Mouse (Mus musculus) megakaryocyte, embryonic 14.5 days (primary cell): ENCODE results near the gene Slc31a1. TPM values are rescaled to one million over a fixed set of nuclear protein-coding genes. Genes with fewer than 3 reads are reported as not detected.
A peak's percentile ranks its signal among the peaks of the same experiment; 100 is the strongest.

Experiments
- H3K27me3 ChIP-seq: replicated peaks from 2 replicates; pipeline ENCODE3; 2012; ENCODE audit warnings: inconsistent platforms
- H3K36me3 ChIP-seq: replicated peaks from 2 replicates; pipeline ENCODE3; 2012; ENCODE audit warnings: low read length, inconsistent platforms, mixed read lengths
- H3K4me1 ChIP-seq: 2 replicates; pipeline ENCODE4 v1.6.1; 2012; ENCODE audit warnings: inconsistent platforms
- H3K4me3 ChIP-seq: replicated peaks from 2 replicates; pipeline ENCODE3; 2012; ENCODE audit warnings: moderate library complexity, mild to moderate bottlenecking, inconsistent platforms
- H3K9me3 ChIP-seq: 2 replicates; pipeline ENCODE4 v1.6.1; 2012; ENCODE audit warnings: inconsistent platforms
- FLI1 ChIP-seq: IDR thresholded peaks from 2 replicates; pipeline ENCODE4 v1.6.1; 2012; ENCODE audit warnings: low read length, inconsistent platforms, mixed read lengths
- GATA1 ChIP-seq: IDR thresholded peaks from 3 replicates; pipeline ENCODE4 v1.6.1; 2012; ENCODE audit warnings: mixed read lengths, low read length, inconsistent platforms, borderline replicate concordance
- polyA plus RNA-seq: library from polyadenylated mRNA; stranded (reverse); fragments of >175 nt; gene quantifications from 2 replicates; pipeline ENCODE4 v1.2.3, GENCODE M21; 2012; ENCODE audit warnings: low replicate concordance; ENCODE audit not compliant: insufficient read depth

Gene Slc31a1
- polyA plus RNA-seq, 1 experiment, result 2.0 TPM

DNA sequence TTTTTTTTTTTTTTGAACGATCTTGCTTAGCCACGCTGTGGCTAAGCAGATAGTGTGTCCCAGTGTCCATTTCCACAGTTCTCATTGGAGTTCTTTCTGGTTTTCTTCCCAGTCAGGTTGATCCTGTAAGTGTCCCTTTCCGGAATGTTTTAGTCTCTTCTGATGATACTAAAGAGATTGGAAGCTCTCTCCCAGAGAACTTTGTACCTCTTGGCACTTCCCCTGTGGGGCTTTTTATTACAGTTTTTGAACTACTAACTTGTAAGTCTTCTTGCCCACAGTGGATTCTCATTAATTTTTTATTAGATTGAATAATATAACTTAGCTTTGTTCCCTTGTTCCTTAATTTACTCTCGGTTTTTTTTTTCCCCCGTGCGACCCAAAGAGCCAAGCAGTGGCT, 1.0 kb downstream of the Slc31a1 start:
- no peak for TF ChIP-seq GATA1
- TF ChIP-seq FLI1, result no peak
- H3K36me3 ChIP-seq, result peaks cover 13% of the 10 kb centered on the region
- peak overlapping the region; percentile 98 for H3K4me3 ChIP-seq
- no peaks in the 10 kb centered on the region for H3K9me3 ChIP-seq
- no peaks in the 10 kb centered on the region for H3K27me3 ChIP-seq
- H3K4me1 ChIP-seq, result peaks cover 50% of the 10 kb centered on the region

- Histone ChIP-seq H3K27me3 (no peaks in the 10 kb centered on the region), H3K36me3 (peaks cover 9% of the 10 kb centered on the region), H3K9me3 (no peaks in the 10 kb centered on the region), H3K4me3 (peak overlapping the region; percentile 98), H3K4me1 (peaks cover 53% of the 10 kb centered on the region)
- no peak for TF ChIP-seq FLI1
- TF ChIP-seq GATA1, result no peak
These were observed 1.5 kb downstream of the Slc31a1 start for GRCm38 (mm10) chr4:62361997-62362396.

DNA sequence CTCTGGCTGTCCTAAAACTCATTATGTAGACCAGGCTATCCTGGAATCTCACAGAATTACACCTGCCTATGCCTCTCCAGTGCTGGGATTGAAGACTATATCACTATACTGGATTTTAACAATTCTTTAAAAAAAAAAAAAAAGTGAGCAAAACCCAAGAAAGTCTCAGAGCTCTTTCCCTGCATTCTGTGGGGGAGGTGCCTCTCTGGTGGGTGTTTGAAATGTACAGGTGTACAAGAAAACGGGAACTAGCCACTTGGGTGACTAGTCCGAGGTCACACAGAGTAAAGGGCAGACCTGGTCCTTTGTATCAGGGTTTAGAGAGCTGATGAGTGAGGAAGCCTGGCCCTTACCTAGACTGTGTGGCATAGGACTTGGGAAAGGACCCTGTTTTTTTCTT, 1.9 kb downstream of the Slc31a1 start:
- H3K36me3 ChIP-seq, result peaks cover 6% of the 10 kb centered on the region
- peaks cover 56% of the 10 kb centered on the region for H3K4me1 ChIP-seq
- H3K9me3 ChIP-seq, result no peaks in the 10 kb centered on the region
- no peak for TF ChIP-seq GATA1
- TF ChIP-seq FLI1, result no peak
- no peaks in the 10 kb centered on the region for H3K27me3 ChIP-seq
- no peak overlapping the region for H3K4me3 ChIP-seq

DNA sequence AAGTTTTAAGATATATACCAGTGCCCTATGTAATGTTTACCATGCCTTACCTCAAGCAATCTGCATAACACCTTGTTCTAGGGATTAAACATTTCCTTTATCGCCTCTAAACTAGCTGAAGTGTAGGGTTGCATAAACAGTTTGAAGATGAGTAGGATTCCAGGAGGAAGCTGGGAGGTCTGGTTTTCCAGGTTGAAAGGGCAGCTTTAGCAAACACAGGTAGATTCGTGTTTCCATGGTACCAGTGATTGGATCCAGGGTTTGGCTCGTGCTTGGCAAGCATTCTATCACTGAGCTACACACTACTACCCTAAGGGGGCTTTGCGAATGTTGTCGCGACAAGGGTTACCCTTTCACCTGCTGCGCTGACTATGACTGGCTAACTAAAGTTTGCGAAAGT, 3.8 kb downstream of the Slc31a1 start:
- Histone ChIP-seq H3K4me1 (peaks cover 55% of the 10 kb centered on the region), H3K4me3 (no peak overlapping the region), H3K9me3 (no peaks in the 10 kb centered on the region), H3K36me3 (peaks cover 3% of the 10 kb centered on the region), H3K27me3 (no peaks in the 10 kb centered on the region)
- TF ChIP-seq FLI1, result no peak
- no peak for TF ChIP-seq GATA1

GRCm38 (mm10) chr4:62366291-62366690, 5.8 kb downstream of the Slc31a1 start:
- TF ChIP-seq GATA1 (no peak), FLI1 (no peak)
- Histone ChIP-seq H3K4me1 (peaks cover 70% of the 10 kb centered on the region), H3K36me3 (peaks cover 3% of the 10 kb centered on the region), H3K4me3 (no peak overlapping the region), H3K9me3 (no peaks in the 10 kb centered on the region), H3K27me3 (no peaks in the 10 kb centered on the region)

DNA sequence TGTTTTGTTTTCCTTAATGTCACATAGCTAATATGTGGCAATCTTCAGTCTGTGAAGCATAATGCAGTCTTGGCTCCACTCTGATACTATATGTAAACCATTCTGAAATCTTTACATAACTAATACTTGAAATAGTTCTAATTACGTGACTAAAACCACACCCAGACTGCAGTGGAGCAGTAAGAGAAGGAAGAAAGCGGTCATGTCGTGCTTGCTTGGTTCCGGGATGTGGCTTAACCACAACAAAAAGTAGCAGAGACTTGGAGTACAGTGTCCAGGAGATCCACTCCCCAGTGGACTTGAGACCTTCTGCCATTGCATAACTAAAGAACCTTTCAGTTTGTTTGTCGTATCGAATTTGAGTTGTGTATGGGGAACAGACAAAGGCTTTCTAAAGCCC, 7.1 kb downstream of the Slc31a1 start:
- peak overlapping the region; percentile 34 for H3K4me3 ChIP-seq
- H3K27me3 ChIP-seq, result no peaks in the 10 kb centered on the region
- no peaks in the 10 kb centered on the region for H3K9me3 ChIP-seq
- TF ChIP-seq FLI1 (no peak), GATA1 (no peak)
- H3K4me1 ChIP-seq, result peaks cover 75% of the 10 kb centered on the region
- peaks cover 3% of the 10 kb centered on the region for H3K36me3 ChIP-seq

- TF ChIP-seq GATA1, result no peak
- no peak for TF ChIP-seq FLI1
- no peaks in the 10 kb centered on the region for H3K27me3 ChIP-seq
- no peaks in the 10 kb centered on the region for H3K9me3 ChIP-seq
- H3K4me1 ChIP-seq, result peaks cover 90% of the 10 kb centered on the region
- no peak overlapping the region for H3K4me3 ChIP-seq
- peaks cover 5% of the 10 kb centered on the region for H3K36me3 ChIP-seq
These were observed 8.6 kb downstream of the Slc31a1 start for GRCm38 (mm10) chr4:62369091-62369490.

GRCm38 (mm10) chr4:62372410-62372809, 11.9 kb downstream of the Slc31a1 start:
- peaks cover 84% of the 10 kb centered on the region for H3K4me1 ChIP-seq
- H3K27me3 ChIP-seq, result no peaks in the 10 kb centered on the region
- TF ChIP-seq FLI1, result no peak
- TF ChIP-seq GATA1, result no peak

GRCm38 (mm10) chr4:62372818-62373520, 12.4 kb downstream of the Slc31a1 start:
- TF ChIP-seq FLI1, result no peak
- no peak for TF ChIP-seq GATA1
- Histone ChIP-seq H3K4me3 (no peak overlapping the region), H3K36me3 (peaks cover 2% of the 10 kb centered on the region), H3K27me3 (no peaks in the 10 kb centered on the region), H3K9me3 (no peaks in the 10 kb centered on the region), H3K4me1 (peaks cover 79% of the 10 kb centered on the region)

More at GRCm38 (mm10) chr4:62372410-62372809, 11.9 kb downstream of the Slc31a1 start:
- Histone ChIP-seq H3K9me3 (no peaks in the 10 kb centered on the region), H3K4me3 (no peak overlapping the region), H3K36me3 (peaks cover 2% of the 10 kb centered on the region)

GRCm38 (mm10) chr4:62373668-62374067, 13.1 kb downstream of the Slc31a1 start:
- H3K4me3 ChIP-seq, result no peak overlapping the region
- TF ChIP-seq FLI1, result no peak
- no peak for TF ChIP-seq GATA1
- H3K9me3 ChIP-seq, result no peaks in the 10 kb centered on the region
- H3K27me3 ChIP-seq, result no peaks in the 10 kb centered on the region
- peaks cover 75% of the 10 kb centered on the region for H3K4me1 ChIP-seq
- peaks cover 2% of the 10 kb centered on the region for H3K36me3 ChIP-seq

DNA sequence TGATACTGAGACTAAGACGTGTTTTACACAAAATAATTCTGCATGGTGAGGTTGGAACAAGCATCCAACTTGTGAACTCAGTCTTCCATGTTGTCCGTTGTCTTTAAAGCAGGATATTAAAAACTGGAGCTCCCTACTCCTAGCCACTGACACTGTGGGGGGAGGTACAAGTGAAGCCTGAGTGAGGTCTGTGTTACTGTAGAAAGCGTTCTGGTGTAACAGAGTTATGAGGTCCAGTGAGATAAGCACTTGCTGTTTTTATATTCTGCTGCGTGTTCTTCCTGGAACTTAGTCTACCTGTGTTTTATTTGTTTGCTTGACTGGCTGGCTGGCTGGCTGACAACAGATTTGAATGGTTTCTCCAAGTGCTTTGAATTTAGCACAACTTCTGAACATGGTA, 13.8 kb downstream of the Slc31a1 start:
- Histone ChIP-seq H3K36me3 (peaks cover 6% of the 10 kb centered on the region), H3K27me3 (no peaks in the 10 kb centered on the region), H3K4me1 (peaks cover 70% of the 10 kb centered on the region), H3K4me3 (no peak overlapping the region), H3K9me3 (no peaks in the 10 kb centered on the region)
- TF ChIP-seq GATA1, result no peak
- no peak for TF ChIP-seq FLI1
